Mouse (Mus musculus) myocyte (in vitro differentiated cells): ENCODE results near the gene Rab3d. TPM values are rescaled to one million over a fixed set of nuclear protein-coding genes. Genes with fewer than 3 reads are reported as not detected.
A peak's percentile ranks its signal among the peaks of the same experiment; 100 is the strongest.

ENCODE experiments used
- H3K27me3 ChIP-seq: one replicate; pipeline ENCODE4 v1.6.1; 2011; ENCODE audit not compliant: control insufficient read depth, insufficient read depth, insufficient read length
- H3K36me3 ChIP-seq: one replicate; pipeline ENCODE4 v1.6.1; 2011; ENCODE audit not compliant: control insufficient read depth, insufficient read depth
- H3K4me2 ChIP-seq: one replicate; pipeline ENCODE4 v1.6.1; 2011; ENCODE audit warnings: low read depth, control low read depth
- H3K4me3 ChIP-seq: one replicate; pipeline ENCODE4 v1.5.1; 2011; ENCODE audit warnings: mild to moderate bottlenecking, control low read depth, moderate library complexity
- H3K79me2 ChIP-seq: one replicate; pipeline ENCODE4 v1.6.1; 2011; ENCODE audit not compliant: control insufficient read depth, insufficient read depth
- H3ac ChIP-seq: one replicate; pipeline ENCODE4 v1.6.1; 2011; ENCODE audit not compliant: control insufficient read depth, insufficient read length
- CEBPB ChIP-seq: IDR thresholded peaks from 2 replicates; pipeline ENCODE4 v1.6.1; 2011; ENCODE audit warnings: mild to moderate bottlenecking, moderate library complexity; ENCODE audit not compliant: poor library complexity, insufficient read depth, severe bottlenecking
- E2F4 ChIP-seq: IDR thresholded peaks from one replicate; pipeline ENCODE4 v1.6.1; 2011; ENCODE audit warnings: mild to moderate bottlenecking, control low read depth, moderate library complexity; ENCODE audit not compliant: insufficient read depth
- MAX ChIP-seq: IDR thresholded peaks from one replicate; pipeline ENCODE4 v1.6.1; 2011; ENCODE audit warnings: low read depth, mild to moderate bottlenecking, control low read depth
- MYOD1 ChIP-seq, 3 experiments: IDR thresholded peaks; one replicate each; pipeline ENCODE4 v1.6.1; 2011; ENCODE audit warnings: control low read depth in 2 of 3, low read depth in 2 of 3, mild to moderate bottlenecking in 2 of 3, moderate library complexity in 1 of 3; ENCODE audit not compliant: insufficient read length in 2 of 3, control insufficient read depth in 1 of 3
- MYOG ChIP-seq, 3 experiments: IDR thresholded peaks; one replicate each; pipeline ENCODE4 v1.6.1; 2011; ENCODE audit warnings: control low read depth in 2 of 3, low read depth in 2 of 3, mild to moderate bottlenecking in 2 of 3; ENCODE audit not compliant: insufficient read length in 2 of 3, control insufficient read depth in 1 of 3, insufficient read depth in 1 of 3
- POLR2A ChIP-seq: IDR thresholded peaks from one replicate; pipeline ENCODE4 v1.6.1; 2011; ENCODE audit warnings: low read depth, mild to moderate bottlenecking, control low read depth, moderate library complexity; ENCODE audit not compliant: insufficient read length
- POLR2AphosphoS2 ChIP-seq: IDR thresholded peaks from one replicate; pipeline ENCODE4 v1.6.1; 2011; ENCODE audit warnings: low read depth, control low read depth; ENCODE audit not compliant: insufficient read length
- REST ChIP-seq: IDR thresholded peaks from one replicate; pipeline ENCODE4 v1.6.1; 2011; ENCODE audit warnings: mild to moderate bottlenecking, control low read depth, moderate library complexity; ENCODE audit not compliant: insufficient read depth, insufficient read length
- SRF ChIP-seq: IDR thresholded peaks from one replicate; pipeline ENCODE4 v1.6.1; 2011; ENCODE audit warnings: low read depth; ENCODE audit not compliant: control insufficient read depth, insufficient read length
- TCF12 ChIP-seq: IDR thresholded peaks from one replicate; pipeline ENCODE4 v1.6.1; 2011; ENCODE audit warnings: mild to moderate bottlenecking, control low read depth; ENCODE audit not compliant: poor library complexity, insufficient read depth, severe bottlenecking
- TCF3 ChIP-seq: IDR thresholded peaks from one replicate; pipeline ENCODE4 v1.6.1; 2011; ENCODE audit warnings: low read depth, control low read depth; ENCODE audit not compliant: insufficient read length
- USF1 ChIP-seq: IDR thresholded peaks from one replicate; pipeline ENCODE4 v1.6.1; 2011; ENCODE audit warnings: low read depth, mild to moderate bottlenecking, control low read depth, moderate library complexity
- polyA plus RNA-seq: library from polyadenylated mRNA; unstranded; fragments of >200 nt; fragmentation: generic; extraction: Trizol; gene quantifications from one replicate; pipeline ENCODE4 v1.2.1, GENCODE M21; 2012; ENCODE audit warnings: missing spikeins

The Rab3d gene
- polyA plus RNA-seq, 1 experiment: 24.1 TPM

DNA sequence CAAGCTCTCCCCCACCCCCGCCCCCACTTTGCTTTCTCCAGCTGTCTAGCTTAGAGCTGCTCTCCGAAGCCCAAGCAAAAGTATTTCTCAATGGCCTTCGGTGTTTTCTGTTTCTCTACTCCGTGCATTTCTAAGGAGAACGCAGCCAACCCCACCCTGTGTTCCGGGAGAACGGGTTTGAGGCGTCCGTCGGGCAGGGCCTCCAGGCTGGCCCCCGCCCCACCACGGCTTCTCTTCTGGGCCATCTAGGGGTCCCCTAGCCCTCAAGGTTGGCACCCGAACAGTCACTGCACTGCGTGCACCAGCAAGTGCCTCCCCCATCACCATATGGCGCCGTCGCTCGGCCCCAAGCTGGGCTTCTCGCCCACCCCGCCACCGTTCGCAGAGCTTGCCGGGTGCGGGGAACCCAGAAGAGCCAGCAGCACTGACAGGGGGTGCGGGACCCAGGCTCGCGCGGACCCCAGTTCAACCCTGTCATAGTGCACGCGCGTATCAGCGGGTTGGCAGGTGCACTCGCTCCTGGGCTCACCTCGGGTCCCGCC lies 428 bp downstream of the Rab3d start:
- Histone ChIP-seq H3K4me2 (peak overlapping the region; percentile 84), H3K36me3 (no peaks in the 10 kb centered on the region), H3K4me3 (peak overlapping the region; percentile 26), H3ac (peak overlapping the region; percentile 23), H3K27me3 (no peaks in the 10 kb centered on the region), H3K79me2 (no peaks in the 10 kb centered on the region)
- TF ChIP-seq POLR2AphosphoS2: no peak
- TF ChIP-seq E2F4: no peak
- TF ChIP-seq CEBPB: no peak

DNA sequence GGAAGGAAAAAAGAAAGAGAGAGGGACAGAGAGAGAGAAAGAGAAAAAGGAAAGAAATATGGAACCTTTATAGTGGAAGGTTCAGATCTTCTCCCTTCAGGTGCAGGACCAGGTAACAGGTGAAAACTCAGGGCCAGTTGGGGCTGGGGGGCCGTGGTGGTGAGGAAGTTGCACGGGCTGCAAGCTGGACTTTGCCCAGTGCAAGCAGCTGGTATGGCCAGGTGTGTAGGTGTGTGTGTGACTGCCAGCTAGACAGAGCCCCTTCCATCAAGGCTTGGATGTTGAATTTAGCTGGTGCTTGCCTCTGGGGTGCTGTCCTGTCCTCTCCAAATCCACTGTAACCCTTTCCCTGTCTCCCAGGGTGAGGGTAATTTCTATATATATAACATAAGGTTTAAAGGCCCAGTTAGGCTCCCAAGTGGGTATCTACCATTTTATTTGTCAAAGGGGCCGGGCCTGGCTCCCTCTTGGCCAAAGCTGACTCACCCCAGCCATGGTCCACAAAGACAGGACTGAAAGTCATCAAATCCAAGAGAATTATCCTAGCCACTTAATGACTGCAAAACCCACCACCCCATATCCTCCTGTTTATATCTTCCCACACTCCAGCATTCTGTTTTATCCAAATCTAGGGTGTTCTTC lies 1.0 kb downstream of the Rab3d start:
- TF ChIP-seq POLR2A (no peak), MYOG (IDR thresholded peaks at IDR 0.05; ENCODE audit: control insufficient read depth in 1 of 3, insufficient read depth in 1 of 3, insufficient read length in 2 of 3, low read depth in 2 of 3) (no peak), CEBPB (no peak), TCF3 (no peak), E2F4 (no peak), SRF (no peak), MAX (no peak), REST (no peak), MYOD1 (IDR thresholded peaks at IDR 0.05; ENCODE audit: control insufficient read depth in 1 of 3, insufficient read length in 2 of 3, low read depth in 2 of 3) (no peak), TCF12 (no peak), POLR2AphosphoS2 (no peak)
- Histone ChIP-seq H3K27me3 (no peaks in the 10 kb centered on the region), H3K36me3 (no peaks in the 10 kb centered on the region), H3K4me2 (peak overlapping the region; percentile 84), H3K4me3 (peak overlapping the region; percentile 26), H3ac (peak overlapping the region; percentile 23), H3K79me2 (no peaks in the 10 kb centered on the region)

GRCm38 (mm10) chr9:21909474-21910223 lies 8.3 kb downstream of the Rab3d start:
- Histone ChIP-seq H3ac (no peak overlapping the region), H3K79me2 (no peaks in the 10 kb centered on the region), H3K4me2 (no peak overlapping the region), H3K27me3 (peaks cover 3% of the 10 kb centered on the region), H3K36me3 (no peaks in the 10 kb centered on the region), H3K4me3 (no peak overlapping the region)
- TF ChIP-seq USF1 (no peak), CEBPB (no peak), TCF3 (no peak), MAX (no peak), E2F4 (no peak), MYOD1 (IDR thresholded peaks at IDR 0.05; ENCODE audit: control insufficient read depth in 1 of 3, insufficient read length in 2 of 3, low read depth in 2 of 3) (no peak), SRF (no peak), POLR2AphosphoS2 (no peak), REST (no peak), MYOG (IDR thresholded peaks at IDR 0.05; ENCODE audit: control insufficient read depth in 1 of 3, insufficient read depth in 1 of 3, insufficient read length in 2 of 3, low read depth in 2 of 3) (no peak), POLR2A (no peak), TCF12 (no peak)

DNA sequence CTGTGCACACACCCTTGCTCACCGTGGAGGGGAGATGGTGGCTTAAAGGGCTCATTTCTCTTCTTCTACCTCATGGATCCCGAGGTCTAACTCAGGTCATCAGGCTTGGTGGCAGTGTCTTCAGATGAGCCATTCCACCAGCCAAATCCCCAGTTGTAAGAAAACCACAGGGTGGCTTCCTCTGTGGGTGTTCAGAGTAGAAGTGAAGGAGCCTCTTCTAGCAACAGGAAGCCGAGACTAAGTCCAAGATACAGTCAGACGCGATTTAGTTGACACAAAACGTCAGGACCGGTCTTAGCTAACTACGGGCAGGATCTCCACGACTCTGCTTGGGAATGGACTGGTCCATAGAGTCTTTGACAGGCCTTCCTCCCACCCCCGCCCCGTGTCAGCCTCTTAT lies 9.8 kb downstream of the Rab3d start:
- Histone ChIP-seq H3K79me2 (no peaks in the 10 kb centered on the region), H3K36me3 (no peaks in the 10 kb centered on the region), H3K4me3 (no peak overlapping the region), H3K27me3 (peaks cover 3% of the 10 kb centered on the region), H3K4me2 (no peak overlapping the region), H3ac (no peak overlapping the region)
- no peak for TF ChIP-seq TCF3

GRCm38 (mm10) chr9:21904031-21904430 lies 14.0 kb downstream of the Rab3d start:
- TF ChIP-seq TCF12: no peak
- no peak for TF ChIP-seq MYOG (IDR thresholded peaks at IDR 0.05; ENCODE audit: control insufficient read depth in 1 of 3, insufficient read depth in 1 of 3, insufficient read length in 2 of 3, low read depth in 2 of 3)
- no peak for TF ChIP-seq MAX
- no peak for TF ChIP-seq TCF3
- TF ChIP-seq POLR2A: no peak
- TF ChIP-seq CEBPB: no peak
- TF ChIP-seq MYOD1 (IDR thresholded peaks at IDR 0.05; ENCODE audit: control insufficient read depth in 1 of 3, insufficient read length in 2 of 3, low read depth in 2 of 3): no peak
- no peak for TF ChIP-seq SRF
- H3K79me2 ChIP-seq: no peaks in the 10 kb centered on the region

More at GRCm38 (mm10) chr9:21904031-21904430, 14.0 kb downstream of the Rab3d start:
- Histone ChIP-seq H3ac (no peak overlapping the region), H3K27me3 (peaks cover 3% of the 10 kb centered on the region), H3K36me3 (no peaks in the 10 kb centered on the region), H3K4me2 (no peak overlapping the region), H3K4me3 (no peak overlapping the region)
